Mouse (Mus musculus): ENCODE data around the gene Poldip3. TPM values are rescaled to one million over a fixed set of nuclear protein-coding genes. Genes with fewer than 3 reads are reported as not detected.

The Poldip3 gene
- polyA plus RNA-seq, 1 experiment from 2014 or later: 173 TPM

DNA sequence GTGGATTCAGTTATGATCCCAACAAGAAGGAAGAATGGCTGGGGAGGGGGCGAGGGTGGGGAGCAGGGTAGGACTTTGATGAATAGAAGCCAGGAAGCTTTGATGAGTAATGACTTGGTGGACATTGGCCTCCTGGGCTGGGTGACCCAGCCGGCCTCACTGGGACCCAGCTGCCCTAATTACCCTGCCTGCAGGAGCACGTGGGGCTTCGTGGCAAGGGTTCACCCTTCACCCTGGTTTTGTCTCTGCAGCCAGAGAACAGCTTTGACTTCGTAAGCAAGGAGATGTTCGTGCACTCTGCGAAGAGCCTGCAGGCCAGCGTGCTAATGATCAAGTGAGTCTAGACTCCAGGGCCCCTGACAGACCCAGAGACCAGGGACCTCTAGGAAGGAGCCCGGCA is 35.1 kb downstream of the Poldip3 start:
- H3K27me3 ChIP-seq: no peaks in the 10 kb centered on the region
- no peak overlapping the region for H3K9ac ChIP-seq
- H3K4me3 ChIP-seq (replicated peaks): no peak overlapping the region
- H3K4me1 ChIP-seq: peaks cover 23% of the 10 kb centered on the region
- H3K9me3 ChIP-seq: no peaks in the 10 kb centered on the region
- H3K36me3 ChIP-seq (replicated peaks): peaks cover 48% of the 10 kb centered on the region
- 81% methylated on average over 9 of the region's 9 CpGs for WGBS
- no peak overlapping the region for H3K4me2 ChIP-seq
- H3K27ac ChIP-seq: no peak overlapping the region
- no peak for ATAC-seq (ENCODE audit: low FRiP score)

DNA sequence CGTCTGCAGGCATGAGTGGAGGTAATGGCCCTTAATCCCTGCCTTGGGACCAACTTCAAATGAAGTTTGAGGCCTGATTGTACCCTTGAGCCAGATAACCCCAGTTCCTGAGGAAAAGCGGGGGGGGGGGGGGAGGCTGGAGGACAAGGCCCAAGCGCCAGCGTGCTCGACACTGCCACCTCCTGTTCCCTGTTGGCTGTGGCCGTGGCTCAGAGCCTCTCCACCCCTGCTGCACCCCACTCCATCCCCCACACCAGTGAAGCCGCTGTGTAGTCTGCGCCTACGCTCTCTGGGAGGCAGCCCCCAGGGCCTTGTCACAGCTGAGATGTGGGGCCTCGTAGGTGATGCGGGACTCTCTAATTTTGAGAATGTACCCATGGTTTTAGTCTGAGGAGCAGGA is 36.3 kb downstream of the Poldip3 start:
- no peaks in the 10 kb centered on the region for H3K27me3 ChIP-seq
- peaks cover 38% of the 10 kb centered on the region for H3K36me3 ChIP-seq (replicated peaks)
- peaks cover 23% of the 10 kb centered on the region for H3K4me1 ChIP-seq
- H3K9ac ChIP-seq: no peak overlapping the region
- WGBS: 9% methylated on average over 11 of the region's 11 CpGs
- peak; percentile 65; the same call in 1 of the 2 replicates for ATAC-seq (ENCODE audit: low FRiP score)
- H3K9me3 ChIP-seq: no peaks in the 10 kb centered on the region
- H3K4me3 ChIP-seq (replicated peaks): no peak overlapping the region
- H3K4me2 ChIP-seq: no peak overlapping the region
- no peak overlapping the region for H3K27ac ChIP-seq

DNA sequence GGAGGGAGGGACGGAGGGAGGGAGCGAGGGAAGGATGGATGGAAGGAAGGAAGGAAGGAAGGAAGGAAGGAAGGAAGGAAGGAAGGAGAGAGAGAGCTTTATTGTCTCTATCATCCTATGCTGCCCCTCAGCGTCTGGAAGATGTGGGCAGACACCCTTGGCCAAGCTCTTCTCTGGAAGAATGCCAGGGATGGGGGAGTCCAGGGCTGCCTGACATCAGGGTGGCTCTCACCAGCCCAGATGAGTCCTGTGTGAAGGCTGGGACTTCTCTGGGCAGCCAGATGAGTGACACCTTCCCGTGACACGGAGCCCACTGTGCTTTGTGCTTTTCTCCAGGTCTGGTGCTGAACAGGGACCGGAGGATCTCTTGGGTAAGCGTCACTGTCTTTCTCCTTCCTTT is 37.3 kb downstream of the Poldip3 start:
- peaks cover 28% of the 10 kb centered on the region for H3K36me3 ChIP-seq (replicated peaks)
- 87% methylated on average over 7 of the region's 7 CpGs for WGBS
- no peak overlapping the region for H3K4me2 ChIP-seq
- H3K4me3 ChIP-seq (replicated peaks): no peak overlapping the region
- no peak for ATAC-seq (ENCODE audit: low FRiP score)
- no peak overlapping the region for H3K9ac ChIP-seq
- no peaks in the 10 kb centered on the region for H3K27me3 ChIP-seq
- H3K4me1 ChIP-seq: peaks cover 29% of the 10 kb centered on the region
- H3K9me3 ChIP-seq: no peaks in the 10 kb centered on the region
- no peak overlapping the region for H3K27ac ChIP-seq

DNA sequence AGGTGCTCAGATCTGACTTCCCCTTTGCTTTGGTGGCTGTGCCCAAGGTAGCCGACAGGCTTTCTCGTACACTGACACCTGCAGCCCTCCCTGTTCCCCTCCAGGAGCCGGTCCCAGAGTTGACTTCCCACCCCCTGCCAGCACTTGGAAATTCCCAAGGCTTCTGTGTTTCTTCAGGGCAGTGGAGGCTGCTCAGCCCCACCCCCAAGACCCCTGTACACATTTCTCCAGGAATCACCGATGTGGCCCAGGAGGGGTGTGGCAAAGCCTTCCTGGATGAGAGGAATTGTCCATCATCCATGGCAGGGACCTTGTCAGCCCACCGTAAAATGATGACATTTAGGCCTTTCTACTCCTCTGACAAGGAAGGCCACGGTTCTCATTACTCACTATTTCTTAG is 37.9 kb downstream of the Poldip3 start:
- Histone ChIP-seq H3K27me3 (no peaks in the 10 kb centered on the region), H3K27ac (no peak overlapping the region), H3K4me2 (no peak overlapping the region), H3K9me3 (no peaks in the 10 kb centered on the region), H3K4me3 (replicated peaks) (no peak overlapping the region), H3K4me1 (peaks cover 31% of the 10 kb centered on the region), H3K9ac (no peak overlapping the region), H3K36me3 (replicated peaks) (peaks cover 22% of the 10 kb centered on the region)
- no peak for ATAC-seq (ENCODE audit: low FRiP score)
- WGBS: 66% methylated on average over 6 of the region's 6 CpGs

DNA sequence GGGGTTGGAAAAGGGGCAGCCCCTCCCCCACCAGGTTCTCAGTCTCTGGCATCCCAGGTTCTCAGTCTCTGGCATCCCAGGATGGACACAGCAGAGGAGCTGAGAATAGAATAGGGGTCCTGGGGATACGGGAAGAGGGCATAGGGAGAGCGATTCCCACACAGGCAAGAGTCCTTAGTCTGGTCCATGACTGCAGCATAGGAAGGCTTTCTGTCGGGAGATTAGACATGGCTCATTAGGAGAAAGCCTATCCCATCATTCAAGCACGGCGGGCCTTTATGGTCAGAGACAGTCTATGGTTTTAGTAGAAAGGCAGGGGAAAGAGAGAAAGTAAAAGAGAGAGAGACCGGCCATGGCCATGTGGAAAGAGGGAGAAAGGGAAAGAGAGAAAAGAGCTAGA is 41.4 kb downstream of the Poldip3 start:
- WGBS: 32% methylated on average over 6 of the region's 6 CpGs
- H3K9ac ChIP-seq: no peak overlapping the region
- no peak for ATAC-seq (ENCODE audit: low FRiP score)
- no peak overlapping the region for H3K4me2 ChIP-seq
- H3K36me3 ChIP-seq (replicated peaks): no peaks in the 10 kb centered on the region
- H3K4me1 ChIP-seq: peaks cover 16% of the 10 kb centered on the region; the same call in 1 of the 2 replicates
- no peaks in the 10 kb centered on the region for H3K9me3 ChIP-seq
- no peak overlapping the region for H3K4me3 ChIP-seq (replicated peaks)
- H3K27me3 ChIP-seq: no peaks in the 10 kb centered on the region
- no peak overlapping the region for H3K27ac ChIP-seq

DNA sequence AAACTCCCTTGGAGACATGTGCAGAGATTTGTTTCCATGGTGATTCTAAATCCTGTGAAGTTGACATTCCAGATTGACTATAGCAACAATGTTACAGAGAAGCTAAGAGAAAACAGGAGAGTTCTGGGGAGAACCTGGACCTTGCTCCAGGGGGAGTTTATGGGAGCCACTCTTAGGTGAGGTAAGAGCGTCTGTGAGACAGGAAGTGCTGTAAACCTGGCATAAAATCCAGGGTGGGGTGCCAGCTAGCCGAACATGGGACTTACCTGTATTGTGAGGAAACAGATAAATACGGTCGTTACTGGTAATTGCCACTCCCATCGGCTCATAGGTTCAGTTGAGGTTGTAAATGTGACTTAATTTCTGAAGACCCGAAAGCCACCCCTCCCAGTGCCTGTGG is 42.8 kb downstream of the Poldip3 start:
- no peak overlapping the region for H3K9ac ChIP-seq
- WGBS: 84% methylated on average over 6 of the region's 6 CpGs
- H3K27ac ChIP-seq: no peak overlapping the region
- H3K27me3 ChIP-seq: peaks cover 5% of the 10 kb centered on the region; the same call in 1 of the 2 replicates
- no peak overlapping the region for H3K4me2 ChIP-seq
- peaks cover 14% of the 10 kb centered on the region; the same call in 1 of the 2 replicates for H3K4me1 ChIP-seq
- H3K9me3 ChIP-seq: no peaks in the 10 kb centered on the region
- no peak for ATAC-seq (ENCODE audit: low FRiP score)
- H3K4me3 ChIP-seq (replicated peaks): no peak overlapping the region
- no peaks in the 10 kb centered on the region for H3K36me3 ChIP-seq (replicated peaks)

DNA sequence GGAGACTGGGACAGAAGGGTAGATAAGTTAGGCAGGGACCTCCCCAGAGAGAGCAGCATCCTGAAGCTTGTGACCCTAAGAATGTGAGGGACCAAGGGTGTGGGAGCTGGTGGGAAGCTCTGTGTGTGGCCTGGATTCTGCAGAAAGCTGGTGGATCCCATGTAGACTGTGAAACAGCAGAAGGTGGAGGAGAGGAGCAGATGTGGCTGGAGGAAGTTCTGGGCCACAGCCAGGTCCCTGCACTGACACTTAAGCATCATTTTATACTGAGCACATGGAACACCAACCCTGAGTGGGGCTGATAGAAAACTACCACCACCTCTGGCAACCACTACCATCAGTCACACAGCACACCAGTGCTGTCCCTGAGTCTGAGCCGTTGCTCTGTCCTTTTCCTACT is 46.1 kb downstream of the Poldip3 start:
- Histone ChIP-seq H3K4me2 (no peak overlapping the region), H3K36me3 (replicated peaks) (no peaks in the 10 kb centered on the region), H3K27me3 (peaks cover 20% of the 10 kb centered on the region), H3K4me1 (peaks cover 27% of the 10 kb centered on the region), H3K27ac (no peak overlapping the region), H3K9me3 (no peaks in the 10 kb centered on the region), H3K4me3 (replicated peaks) (no peak overlapping the region), H3K9ac (no peak overlapping the region)
- no peak for ATAC-seq (ENCODE audit: low FRiP score)
- WGBS: 46% methylated on average over 1 of the region's 1 CpGs

DNA sequence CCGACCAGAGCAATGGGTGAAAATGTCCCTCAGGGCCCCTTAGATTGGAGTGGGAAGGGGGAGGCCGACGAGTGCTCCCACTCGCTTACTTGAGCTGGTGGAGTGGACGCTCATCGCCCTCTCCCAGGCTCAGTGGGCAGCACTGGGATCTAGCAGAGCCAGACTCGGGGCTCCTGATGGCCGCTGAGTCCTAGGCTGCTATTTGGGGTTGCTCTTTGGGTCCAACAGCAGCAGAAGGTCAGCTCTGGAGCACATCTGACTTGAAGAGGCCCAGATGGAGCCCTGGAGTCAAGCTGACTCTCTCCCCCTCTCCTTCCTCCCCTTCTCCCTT is 48.9 kb downstream of the Poldip3 start:
- WGBS: 4% methylated on average over 8 of the region's 8 CpGs
- Histone ChIP-seq H3K9ac (peak overlapping the region; percentile 70), H3K27ac (no peak overlapping the region), H3K9me3 (no peaks in the 10 kb centered on the region), H3K4me3 (replicated peaks) (peak overlapping the region; percentile 47), H3K4me1 (peaks cover 21% of the 10 kb centered on the region), H3K4me2 (peak overlapping the region; percentile 76), H3K27me3 (peaks cover 30% of the 10 kb centered on the region), H3K36me3 (replicated peaks) (no peaks in the 10 kb centered on the region)
- ATAC-seq (ENCODE audit: low FRiP score): peak; percentile 39; the same call in 1 of the 2 replicates

DNA sequence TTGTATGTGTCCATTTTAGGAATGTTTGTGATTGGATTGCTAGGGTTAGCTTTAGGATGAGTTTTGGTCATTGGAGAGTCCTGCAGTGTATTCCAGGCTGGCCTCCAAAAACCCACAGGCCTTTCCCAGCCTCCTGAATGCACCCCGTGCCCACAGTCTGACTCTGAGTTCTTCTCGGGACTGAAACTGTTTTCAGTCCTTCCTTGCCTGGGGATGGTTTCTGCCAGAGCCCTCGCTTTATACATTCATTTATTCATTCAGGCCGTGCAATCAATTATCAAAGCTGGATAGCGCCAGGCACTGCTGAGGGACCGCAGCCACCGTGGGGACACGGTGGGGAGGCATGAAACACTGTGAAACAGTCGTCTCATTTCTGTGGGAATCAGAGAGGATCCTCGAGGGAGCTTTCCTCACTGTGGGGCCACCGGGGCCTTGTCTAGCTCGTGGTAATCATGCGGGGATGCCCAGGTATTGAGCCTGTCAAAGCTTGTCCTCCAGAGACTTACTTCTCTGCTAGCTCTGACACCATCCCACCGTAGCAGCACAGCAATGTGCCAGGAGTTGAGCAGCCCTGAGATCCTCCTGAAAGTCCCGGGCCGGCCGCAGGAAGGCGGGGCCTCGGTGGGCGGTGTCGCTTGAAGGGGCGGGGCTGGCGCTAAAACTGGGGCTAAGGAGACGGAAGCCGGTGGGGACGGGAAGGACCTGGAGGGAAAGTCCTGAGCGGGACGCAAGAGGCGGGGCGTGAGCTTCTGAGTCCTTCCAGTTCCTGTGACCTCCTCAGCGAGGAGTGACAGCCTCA is 49.5 kb downstream of the Poldip3 start:
- 2% methylated on average over 30 of the region's 31 CpGs for WGBS

DNA sequence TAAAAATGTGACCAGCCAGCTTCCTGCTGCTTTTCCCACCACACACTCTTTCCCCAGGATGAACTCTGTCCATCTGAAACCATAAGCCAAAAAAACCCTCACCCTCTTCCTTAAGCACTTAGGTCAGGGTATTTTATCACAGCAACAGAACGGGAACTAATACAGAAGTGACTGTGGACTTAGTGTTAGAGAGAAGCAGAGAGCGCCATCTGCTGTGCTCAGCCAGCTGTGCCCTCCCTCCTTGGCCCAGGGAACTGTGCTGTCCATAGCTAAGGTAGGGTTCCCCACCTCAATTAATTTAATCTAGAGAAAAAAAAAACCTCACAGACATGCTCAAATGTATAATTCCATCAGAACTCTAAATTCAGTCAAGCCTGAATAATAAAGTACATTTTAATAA is 53.2 kb downstream of the Poldip3 start:
- Histone ChIP-seq H3K36me3 (replicated peaks) (no peaks in the 10 kb centered on the region), H3K4me2 (no peak overlapping the region), H3K9me3 (no peaks in the 10 kb centered on the region), H3K4me3 (replicated peaks) (no peak overlapping the region), H3K4me1 (peaks cover 21% of the 10 kb centered on the region), H3K9ac (no peak overlapping the region), H3K27me3 (peaks cover 28% of the 10 kb centered on the region), H3K27ac (no peak overlapping the region)
- WGBS: 46% methylated on average over 2 of the region's 2 CpGs
- no peak for ATAC-seq (ENCODE audit: low FRiP score)

More for the DNA sequence above, 49.5 kb downstream of the Poldip3 start:
- peaks cover 30% of the 10 kb centered on the region for H3K27me3 ChIP-seq
- H3K4me2 ChIP-seq: peak overlapping the region; percentile 76
- ATAC-seq (ENCODE audit: low FRiP score): peak; percentile 88
- H3K9me3 ChIP-seq: no peaks in the 10 kb centered on the region
- peak overlapping the region; percentile 47 for H3K4me3 ChIP-seq (replicated peaks)
- H3K4me1 ChIP-seq: peaks cover 21% of the 10 kb centered on the region
- no peaks in the 10 kb centered on the region for H3K36me3 ChIP-seq (replicated peaks)
- H3K9ac ChIP-seq: peak overlapping the region; percentile 70
- H3K27ac ChIP-seq: no peak overlapping the region

DNA sequence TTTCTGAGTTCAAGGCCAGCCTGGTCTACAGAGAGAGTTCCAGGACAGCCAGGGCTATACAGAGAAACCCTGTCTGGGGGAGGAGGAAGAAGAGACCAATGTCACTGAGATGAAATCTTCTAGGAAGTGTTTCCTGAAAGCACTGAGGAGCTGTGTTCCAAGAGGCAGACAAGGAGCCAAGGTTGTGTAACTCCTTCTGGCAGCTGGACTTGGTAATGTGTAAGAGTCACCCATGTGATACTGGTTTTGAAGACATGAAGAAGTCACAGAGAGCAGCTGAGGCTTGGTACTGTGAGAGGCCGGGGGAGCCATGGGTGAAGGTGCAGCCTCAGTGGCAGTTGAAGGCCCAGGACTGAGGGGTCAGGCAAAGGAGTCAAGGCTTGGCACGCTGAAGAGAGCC is 55.5 kb downstream of the Poldip3 start:
- H3K9me3 ChIP-seq: no peaks in the 10 kb centered on the region
- 76% methylated on average over 2 of the region's 2 CpGs for whole genome bisulfite sequencing
- H3K27me3 ChIP-seq: peaks cover 39% of the 10 kb centered on the region
- H3K4me2 ChIP-seq: no peak overlapping the region
- H3K4me3 ChIP-seq (replicated peaks): no peak overlapping the region
- no peak overlapping the region for H3K9ac ChIP-seq
- H3K36me3 ChIP-seq (replicated peaks): no peaks in the 10 kb centered on the region
- no peak for ATAC-seq (ENCODE audit: low FRiP score)
- no peak overlapping the region for H3K27ac ChIP-seq
- peaks cover 13% of the 10 kb centered on the region for H3K4me1 ChIP-seq

DNA sequence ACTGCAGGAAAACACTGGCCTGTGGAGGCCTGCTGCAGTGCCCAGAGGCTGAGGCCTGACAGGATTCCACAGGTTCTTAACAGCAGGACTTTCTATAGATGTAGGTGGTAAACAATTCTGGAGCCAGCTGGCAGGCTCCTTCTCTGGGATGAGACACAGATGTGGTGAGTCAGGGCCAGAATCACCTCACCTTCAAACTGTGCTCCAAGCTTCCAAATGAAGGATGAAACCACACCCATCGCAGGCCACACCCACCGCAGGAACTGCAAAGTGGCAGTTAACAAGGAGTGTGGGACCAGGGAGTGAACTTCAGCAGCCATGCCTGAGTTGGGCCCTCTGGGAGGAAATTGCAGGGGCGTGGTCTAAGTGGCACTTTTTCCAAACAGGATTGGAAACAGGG is 58.3 kb downstream of the Poldip3 start:
- Histone ChIP-seq H3K4me1 (peaks cover 12% of the 10 kb centered on the region), H3K27me3 (peaks cover 39% of the 10 kb centered on the region), H3K4me2 (no peak overlapping the region), H3K9ac (no peak overlapping the region), H3K36me3 (replicated peaks) (no peaks in the 10 kb centered on the region), H3K4me3 (replicated peaks) (no peak overlapping the region), H3K27ac (no peak overlapping the region), H3K9me3 (no peaks in the 10 kb centered on the region)
- no peak for ATAC-seq (ENCODE audit: low FRiP score)
- WGBS: 47% methylated on average over 3 of the region's 3 CpGs

DNA sequence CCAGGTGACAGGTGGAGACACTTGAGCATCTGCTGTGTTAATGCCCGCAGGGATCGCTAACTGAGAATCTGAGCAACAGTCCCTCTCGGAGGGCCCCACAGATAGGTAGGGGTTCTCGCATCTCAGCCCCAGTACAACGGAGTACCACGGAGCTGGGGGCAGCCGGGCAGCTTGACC is 59.9 kb downstream of the Poldip3 start, which contains the start of gene Serhl:
TSS of gene Serhl (plus strand) at position 78 of the 177 bp plus-strand sequence.
- Histone ChIP-seq H3K9ac (0 out of 2 replicates have a peak within 1 kb of the TSS, but pooled peaks have one; percentile 38), H3K4me2 (peak within 1 kb of the TSS; percentile 39), H3K27me3 (peaks cover 45% of the 10 kb centered on the region), H3K4me3 (replicated peaks) (0 out of 2 replicates have a peak within 1 kb of the TSS, but pooled peaks have one; percentile 11), H3K27ac (no peak within 1 kb of the TSS), H3K36me3 (replicated peaks) (no peaks in the 10 kb centered on the region), H3K9me3 (no peaks in the 10 kb centered on the region), H3K4me1 (peaks cover 15% of the 10 kb centered on the region)
- WGBS: 7% methylated on average over 7 of the region's 7 CpGs
- no peak for ATAC-seq (ENCODE audit: low FRiP score)
